Mouse (Mus musculus): Measurements from ENCODE around the gene Tnni2. TPM values are rescaled to one million over a fixed set of nuclear protein-coding genes. Genes with fewer than 3 reads are reported as not detected.
"Not testable (repeated sequence)": the region's sequence is repeated elsewhere in the genome, so short reads cannot be mapped to it uniquely, and the experiment has no call there.

Tnni2 gene
- total RNA-seq (2017) = 1.8 and 3.7 TPM in 2 replicates

- ATAC-seq (replicated peaks; ENCODE audit: low read depth, poor library complexity, severe bottlenecking) = no peak
Measured at GRCm38 (mm10) chr7:142441585-142441984, at the start of gene Tnni2. Gene Tnni2 (plus strand): TSS chr7:142441808.

- peak; percentile 49 for ATAC-seq (replicated peaks; ENCODE audit: low read depth, poor library complexity, severe bottlenecking)
Measured at GRCm38 (mm10) chr7:142393191-142393590, 48.4 kb upstream of the Tnni2 start.

GRCm38 (mm10) chr7:142394261-142395190 lies 47.1 kb upstream of the Tnni2 start:
- peak; percentile 28 for ATAC-seq (replicated peaks; ENCODE audit: low read depth, poor library complexity, severe bottlenecking)

- ATAC-seq (replicated peaks; ENCODE audit: low read depth, poor library complexity, severe bottlenecking) = no peak
Measured at GRCm38 (mm10) chr7:142395472-142395871, 46.1 kb upstream of the Tnni2 start.

GRCm38 (mm10) chr7:142396611-142397010 lies 45.0 kb upstream of the Tnni2 start:
- ATAC-seq (replicated peaks; ENCODE audit: low read depth, poor library complexity, severe bottlenecking) = no peak

GRCm38 (mm10) chr7:142398052-142398451 lies 43.6 kb upstream of the Tnni2 start:
- ATAC-seq (replicated peaks; ENCODE audit: low read depth, poor library complexity, severe bottlenecking) = peak; percentile 22

- ATAC-seq (replicated peaks; ENCODE audit: low read depth, poor library complexity, severe bottlenecking) = peak; percentile 62
Measured at GRCm38 (mm10) chr7:142399250-142399649, 42.4 kb upstream of the Tnni2 start.

GRCm38 (mm10) chr7:142400112-142400749 lies 41.4 kb upstream of the Tnni2 start:
- ATAC-seq (replicated peaks; ENCODE audit: low read depth, poor library complexity, severe bottlenecking) = no peak

- ATAC-seq (replicated peaks; ENCODE audit: low read depth, poor library complexity, severe bottlenecking) = no peak
Measured at GRCm38 (mm10) chr7:142400750-142401142, 40.9 kb upstream of the Tnni2 start.

GRCm38 (mm10) chr7:142403591-142403990 lies 38.0 kb upstream of the Tnni2 start:
- ATAC-seq (replicated peaks; ENCODE audit: low read depth, poor library complexity, severe bottlenecking) = peak; percentile 41

- ATAC-seq (replicated peaks; ENCODE audit: low read depth, poor library complexity, severe bottlenecking) = not testable (repeated sequence)
Measured at GRCm38 (mm10) chr7:142405134-142405533, 36.5 kb upstream of the Tnni2 start.

- ATAC-seq (replicated peaks; ENCODE audit: low read depth, poor library complexity, severe bottlenecking) = 0 out of 2 replicates have a peak, but pooled peaks have one; percentile 51
Measured at GRCm38 (mm10) chr7:142407935-142408334, 33.7 kb upstream of the Tnni2 start.

- ATAC-seq (replicated peaks; ENCODE audit: low read depth, poor library complexity, severe bottlenecking) = no peak
Measured at GRCm38 (mm10) chr7:142408686-142409085, 32.9 kb upstream of the Tnni2 start.

GRCm38 (mm10) chr7:142409603-142410002 lies 32.0 kb upstream of the Tnni2 start:
- no peak for ATAC-seq (replicated peaks; ENCODE audit: low read depth, poor library complexity, severe bottlenecking)

GRCm38 (mm10) chr7:142413285-142413684 lies 28.3 kb upstream of the Tnni2 start:
- no peak for ATAC-seq (replicated peaks; ENCODE audit: low read depth, poor library complexity, severe bottlenecking)

- ATAC-seq (replicated peaks; ENCODE audit: low read depth, poor library complexity, severe bottlenecking) = no peak
Measured at GRCm38 (mm10) chr7:142415314-142415713, 26.3 kb upstream of the Tnni2 start.

GRCm38 (mm10) chr7:142416225-142416624 lies 25.4 kb upstream of the Tnni2 start:
- ATAC-seq (replicated peaks; ENCODE audit: low read depth, poor library complexity, severe bottlenecking) = no peak

- no peak for ATAC-seq (replicated peaks; ENCODE audit: low read depth, poor library complexity, severe bottlenecking)
Measured at GRCm38 (mm10) chr7:142418027-142418426, 23.6 kb upstream of the Tnni2 start.

- ATAC-seq (replicated peaks; ENCODE audit: low read depth, poor library complexity, severe bottlenecking) = no peak
Measured at GRCm38 (mm10) chr7:142418679-142419078, 22.9 kb upstream of the Tnni2 start.

GRCm38 (mm10) chr7:142419887-142420286 lies 21.7 kb upstream of the Tnni2 start:
- peak; percentile 65 for ATAC-seq (replicated peaks; ENCODE audit: low read depth, poor library complexity, severe bottlenecking)

GRCm38 (mm10) chr7:142421826-142422225 lies 19.8 kb upstream of the Tnni2 start:
- ATAC-seq (replicated peaks; ENCODE audit: low read depth, poor library complexity, severe bottlenecking) = no peak

All from common myeloid progenitor, adult 5-6 weeks (primary cell).